Mouse (Mus musculus) liver, embryonic 16.5 days (tissue): ENCODE results near the gene Camk1d. TPM values are rescaled to one million over a fixed set of nuclear protein-coding genes. Genes with fewer than 3 reads are reported as not detected.
"Not testable (repeated sequence)": the region's sequence is repeated elsewhere in the genome, so short reads cannot be mapped to it uniquely, and the experiment has no call there.

Source experiments
- ATAC-seq: fragments of 200-750 bp; cut with Nextera tagmentation; 2 replicates; pipeline ENCODE4 v1.8.0; 2017; ENCODE audit warnings: low read depth, mild to moderate bottlenecking, moderate number of reproducible peaks, moderate library complexity
- H3K27ac ChIP-seq: fragments of 300-500 bp; sonication (generic); 2 replicates; pipeline ENCODE4 v1.5.1; 2014; ENCODE audit warnings: mild to moderate bottlenecking, low read length
- H3K27me3 ChIP-seq: fragments of 300-500 bp; sonication (generic); 2 replicates; pipeline ENCODE4 v1.6.1; 2014; ENCODE audit warnings: low read depth, low read length, mixed read lengths; ENCODE audit not compliant: control insufficient read depth, insufficient read depth
- H3K36me3 ChIP-seq: fragments of 300-500 bp; sonication (generic); 2 replicates; pipeline ENCODE4 v1.6.1; 2014; ENCODE audit warnings: mild to moderate bottlenecking; ENCODE audit not compliant: control insufficient read depth, insufficient read depth
- H3K4me1 ChIP-seq: fragments of 300-500 bp; sonication (generic); 2 replicates; pipeline ENCODE4 v1.6.1; 2014; ENCODE audit warnings: low read depth, low read length, mixed read lengths; ENCODE audit not compliant: control insufficient read depth
- H3K4me2 ChIP-seq: fragments of 300-500 bp; sonication (generic); 2 replicates; pipeline ENCODE4 v1.6.1; 2014; ENCODE audit warnings: low read depth, low read length, mixed read lengths
- H3K4me3 ChIP-seq: fragments of 300-500 bp; sonication (generic); 2 replicates; pipeline ENCODE4 v1.5.1; 2014; ENCODE audit warnings: low read depth, mild to moderate bottlenecking, low read length
- H3K9ac ChIP-seq: fragments of 300-500 bp; sonication (generic); 2 replicates; pipeline ENCODE4 v1.6.1; 2014; ENCODE audit warnings: low read depth, low read length
- H3K9me3 ChIP-seq: fragments of 300-500 bp; sonication (generic); replicated peaks from 2 replicates; pipeline ENCODE4 v1.6.1; 2016; ENCODE audit warnings: low read length; ENCODE audit not compliant: control insufficient read depth
- WGBS: fragments of 180-500 bp; shearing (Covaris S2); extraction: QIAGEN DNeasy Blood & Tissue Kit; methylation state at CpG from one replicate; pipeline ENCODE4 v1.1.7; 2014; ENCODE audit not compliant: insufficient replicate concordance; 5-methylcytosine and 5-hydroxymethylcytosine counted together
- polyA plus RNA-seq: library from polyadenylated mRNA; unstranded; fragments of >200 nt; fragmentation: Nextera tagmentation; extraction: Ambion mirVana; gene quantifications from 2 replicates; pipeline ENCODE4 v1.2.1, GENCODE M21; 2015

Gene Camk1d
- polyA plus RNA-seq, 1 experiment from 2014 or later = 1.3 TPM

DNA sequence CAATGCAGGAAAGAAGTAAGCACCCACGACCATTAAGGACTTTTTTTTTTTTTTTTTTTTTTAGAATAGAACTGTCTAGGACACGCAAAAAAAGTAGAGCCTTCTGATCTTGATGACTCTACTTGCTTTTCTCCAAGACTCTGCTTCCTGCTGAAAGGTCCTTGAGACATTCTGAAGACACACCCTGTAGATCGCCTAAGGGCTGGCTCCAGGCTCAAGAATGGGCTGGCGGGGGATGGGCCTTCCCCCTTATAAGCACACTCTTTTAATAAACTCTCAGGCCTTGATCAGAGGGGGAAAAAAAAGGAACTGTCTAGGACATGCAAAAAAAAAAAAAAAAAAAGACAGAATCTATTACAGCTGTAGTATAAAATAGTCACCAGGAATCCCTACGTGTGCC lies 430.0 kb downstream of the Camk1d start:
- Histone ChIP-seq H3K4me2 (no peak overlapping the region), H3K9ac (no peak overlapping the region), H3K36me3 (no peaks in the 10 kb centered on the region), H3K27ac (no peak overlapping the region), H3K4me1 (no peaks in the 10 kb centered on the region), H3K4me3 (no peak overlapping the region), H3K27me3 (no peaks in the 10 kb centered on the region), H3K9me3 (no peaks in the 10 kb centered on the region)
- no peak for ATAC-seq
- WGBS = 56% methylated on average over 5 of the region's 5 CpGs

DNA sequence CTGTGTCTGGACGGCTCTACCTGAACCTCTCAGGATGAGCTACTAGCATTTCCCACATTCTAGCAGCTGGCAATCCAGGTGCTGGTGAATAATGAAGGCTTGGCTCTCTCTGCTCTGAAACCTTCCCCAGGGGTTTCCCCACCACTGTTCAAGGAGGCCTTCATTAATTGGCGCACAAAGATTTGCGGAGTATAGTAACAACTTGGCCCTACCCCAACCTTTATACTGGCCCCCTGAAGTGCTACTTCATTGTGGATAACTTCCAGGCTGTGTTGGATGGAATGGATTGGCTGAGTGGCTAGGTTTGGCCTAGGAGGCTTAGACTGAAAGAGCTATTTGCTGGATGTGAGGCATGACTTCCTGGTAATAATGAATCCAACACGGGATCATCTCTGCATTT lies 431.7 kb downstream of the Camk1d start:
- H3K4me2 ChIP-seq = no peak overlapping the region
- H3K9ac ChIP-seq = no peak overlapping the region
- 79% methylated on average over 4 of the region's 4 CpGs for WGBS
- no peak overlapping the region for H3K4me3 ChIP-seq
- no peak for ATAC-seq
- no peaks in the 10 kb centered on the region for H3K4me1 ChIP-seq
- H3K9me3 ChIP-seq = no peaks in the 10 kb centered on the region
- no peaks in the 10 kb centered on the region for H3K36me3 ChIP-seq
- H3K27ac ChIP-seq = no peak overlapping the region
- no peaks in the 10 kb centered on the region for H3K27me3 ChIP-seq

DNA sequence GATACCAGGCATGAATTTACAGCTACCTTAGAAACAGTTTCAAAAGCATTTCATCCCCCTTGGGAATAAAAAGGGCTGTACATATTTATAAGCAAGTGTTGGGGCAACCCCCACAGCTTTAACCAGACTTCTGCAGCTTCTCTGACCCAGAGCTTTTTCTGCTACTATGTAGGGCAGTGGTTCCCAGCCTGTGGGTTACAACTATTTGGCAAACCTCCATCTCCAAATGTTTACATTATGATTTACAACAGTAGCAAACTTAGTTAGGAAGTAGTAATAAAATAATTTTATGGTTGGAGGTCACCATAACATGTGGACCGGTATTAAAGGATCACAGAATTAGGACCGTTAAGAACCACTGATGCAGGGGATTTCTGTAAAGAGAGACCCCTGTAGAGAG lies 446.3 kb downstream of the Camk1d start:
- no peak overlapping the region for H3K4me3 ChIP-seq
- H3K4me2 ChIP-seq = no peak overlapping the region
- WGBS = 73% methylated on average over 2 of the region's 2 CpGs
- no peak overlapping the region for H3K27ac ChIP-seq
- H3K9ac ChIP-seq = no peak overlapping the region
- H3K4me1 ChIP-seq = no peaks in the 10 kb centered on the region
- no peak for ATAC-seq
- H3K9me3 ChIP-seq = no peaks in the 10 kb centered on the region
- H3K36me3 ChIP-seq = no peaks in the 10 kb centered on the region
- no peaks in the 10 kb centered on the region for H3K27me3 ChIP-seq

DNA sequence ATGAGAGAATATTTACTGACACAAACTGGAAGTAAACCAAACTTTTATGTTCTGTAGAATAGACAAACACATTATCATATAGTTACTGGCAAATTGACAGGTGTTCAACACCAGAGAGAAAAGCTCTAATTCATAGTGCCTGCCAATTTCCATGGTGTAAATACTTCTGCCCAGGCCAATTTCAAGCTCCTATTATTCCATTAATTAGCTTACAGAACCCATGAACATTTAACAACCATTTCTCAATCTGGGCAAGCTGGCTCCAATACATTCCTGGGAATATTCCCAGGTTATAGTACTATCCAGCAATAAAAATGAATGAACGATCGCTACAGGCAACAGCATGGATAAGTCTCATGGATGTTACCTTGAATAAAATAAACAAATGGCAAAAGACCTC lies 452.0 kb downstream of the Camk1d start:
- H3K27me3 ChIP-seq = no peaks in the 10 kb centered on the region
- H3K36me3 ChIP-seq = no peaks in the 10 kb centered on the region
- H3K4me2 ChIP-seq = no peak overlapping the region
- H3K9me3 ChIP-seq = no peaks in the 10 kb centered on the region
- no peak overlapping the region for H3K4me3 ChIP-seq
- H3K9ac ChIP-seq = no peak overlapping the region
- ATAC-seq = no peak
- H3K27ac ChIP-seq = no peak overlapping the region
- WGBS = 66% methylated on average over 2 of the region's 2 CpGs
- H3K4me1 ChIP-seq = no peaks in the 10 kb centered on the region

DNA sequence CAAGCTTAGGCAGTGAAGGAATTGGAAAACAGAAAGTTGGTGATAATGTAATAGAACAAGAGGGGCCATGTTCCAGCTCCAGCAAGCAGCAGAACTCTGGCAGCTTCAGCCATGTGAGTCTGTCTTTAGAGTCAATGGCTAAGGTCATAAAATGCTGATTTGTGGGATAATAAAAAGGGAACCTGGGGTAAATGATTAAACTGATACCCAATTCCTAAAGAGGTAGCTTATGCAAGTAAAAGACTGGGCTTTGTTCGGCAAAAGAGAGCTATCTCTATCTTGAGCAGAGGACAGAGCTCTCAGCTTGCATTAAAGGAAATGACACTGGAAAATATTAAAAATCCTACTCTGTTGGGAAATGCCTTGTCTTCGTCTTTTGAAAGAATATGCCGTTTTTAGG lies 456.1 kb downstream of the Camk1d start:
- Histone ChIP-seq H3K4me3 (no peak overlapping the region), H3K4me2 (no peak overlapping the region), H3K27me3 (no peaks in the 10 kb centered on the region), H3K36me3 (no peaks in the 10 kb centered on the region), H3K4me1 (no peaks in the 10 kb centered on the region), H3K27ac (no peak overlapping the region), H3K9me3 (no peaks in the 10 kb centered on the region), H3K9ac (no peak overlapping the region)
- 51% methylated on average over 3 of the region's 3 CpGs for WGBS
- ATAC-seq = no peak

DNA sequence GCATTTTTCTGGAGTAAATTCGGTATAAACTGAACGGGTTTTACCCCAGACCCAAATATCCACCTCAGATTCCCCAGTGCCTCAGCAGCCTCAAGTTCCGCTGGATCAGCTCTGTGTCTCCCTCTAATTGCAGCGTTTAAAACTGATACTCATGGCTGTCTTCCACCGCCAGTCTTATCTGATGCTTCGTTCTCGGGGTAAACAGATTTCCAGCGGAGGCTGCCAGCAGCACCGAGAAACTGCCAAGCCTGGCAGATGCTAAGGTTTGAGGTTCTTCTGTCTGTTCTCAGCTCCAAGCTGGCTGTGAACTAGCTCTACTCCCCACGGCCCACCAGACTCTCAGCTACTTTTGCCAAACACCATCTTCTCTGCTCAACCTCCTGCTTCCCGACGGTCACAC lies 464.3 kb downstream of the Camk1d start:
- Histone ChIP-seq H3K4me3 (no peak overlapping the region), H3K9me3 (no peaks in the 10 kb centered on the region), H3K27me3 (no peaks in the 10 kb centered on the region), H3K36me3 (no peaks in the 10 kb centered on the region), H3K9ac (no peak overlapping the region), H3K4me1 (no peaks in the 10 kb centered on the region), H3K4me2 (no peak overlapping the region), H3K27ac (no peak overlapping the region)
- ATAC-seq = no peak
- 51% methylated on average over 12 of the region's 12 CpGs for WGBS

DNA sequence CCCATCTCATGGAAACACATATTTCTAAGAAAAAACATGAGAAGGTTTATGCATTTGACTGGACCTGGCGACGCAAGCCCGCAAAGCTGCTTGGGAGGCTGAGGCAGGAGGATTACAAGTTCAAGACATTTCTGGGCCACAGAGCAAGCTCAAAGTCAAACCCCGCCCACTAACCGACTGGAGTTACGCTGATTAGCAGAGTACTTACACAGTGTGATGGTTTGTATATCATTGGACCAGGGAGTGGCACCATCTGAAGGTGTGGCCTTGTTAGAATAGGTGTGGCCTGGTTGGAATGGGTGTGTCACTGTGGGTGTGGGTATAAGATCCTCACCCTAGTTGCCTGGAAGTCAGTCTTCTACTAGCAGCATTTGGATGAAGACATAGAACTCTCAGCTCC lies 465.1 kb downstream of the Camk1d start:
- not testable (repeated sequence) for H3K36me3 ChIP-seq, H3K4me1 ChIP-seq, H3K9ac ChIP-seq, H3K9me3 ChIP-seq, H3K4me3 ChIP-seq, ATAC-seq, H3K27ac ChIP-seq, H3K4me2 ChIP-seq, H3K27me3 ChIP-seq
- 81% methylated on average over 6 of the region's 6 CpGs for WGBS

Other genes starting within 250 kb of the Camk1d start
- 38.7 and 44.9 TPM in 2 replicates for gene Nudt5, start 130.5 kb upstream of the Camk1d start, polyA plus RNA-seq
- 116 and 134 TPM in 2 replicates for gene Cdc123, start 130.6 kb upstream of the Camk1d start, polyA plus RNA-seq
- gene Gm13199, start 148.4 kb upstream of the Camk1d start, polyA plus RNA-seq = 0.17 and 0.47 TPM in 2 replicates
- 14.2 and 15.1 TPM in 2 replicates for gene Sec61a2, start 180.9 kb upstream of the Camk1d start, polyA plus RNA-seq
- gene Dhtkd1, start 228.3 kb upstream of the Camk1d start, polyA plus RNA-seq = 4.6 and 5.7 TPM in 2 replicates
- gene Upf2, start 237.0 kb upstream of the Camk1d start, polyA plus RNA-seq = 3.9 and 4.1 TPM in 2 replicates